Mouse (Mus musculus) kidney, adult 11 months (tissue): ENCODE measurements around the gene Tmem30a.

Experiments
- DNase-seq: peaks from one replicate; pipeline ENCODE4 v3.0.0; 2022

The Tmem30a gene

DNA sequence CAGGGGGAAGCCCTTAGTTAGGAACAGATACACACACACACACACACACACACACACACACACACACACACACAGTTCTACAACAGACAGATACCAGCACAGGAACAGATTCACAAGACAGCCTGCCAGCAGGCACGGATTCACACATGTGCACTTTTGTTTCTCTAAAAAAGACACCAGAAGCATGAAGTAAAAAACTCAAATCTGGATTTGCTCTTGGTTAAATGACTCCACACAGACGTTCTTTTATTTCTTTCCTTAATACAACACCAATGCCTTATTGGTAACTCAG lies 7.6 kb downstream of the Tmem30a start:
- DNase-seq = no peak

DNA sequence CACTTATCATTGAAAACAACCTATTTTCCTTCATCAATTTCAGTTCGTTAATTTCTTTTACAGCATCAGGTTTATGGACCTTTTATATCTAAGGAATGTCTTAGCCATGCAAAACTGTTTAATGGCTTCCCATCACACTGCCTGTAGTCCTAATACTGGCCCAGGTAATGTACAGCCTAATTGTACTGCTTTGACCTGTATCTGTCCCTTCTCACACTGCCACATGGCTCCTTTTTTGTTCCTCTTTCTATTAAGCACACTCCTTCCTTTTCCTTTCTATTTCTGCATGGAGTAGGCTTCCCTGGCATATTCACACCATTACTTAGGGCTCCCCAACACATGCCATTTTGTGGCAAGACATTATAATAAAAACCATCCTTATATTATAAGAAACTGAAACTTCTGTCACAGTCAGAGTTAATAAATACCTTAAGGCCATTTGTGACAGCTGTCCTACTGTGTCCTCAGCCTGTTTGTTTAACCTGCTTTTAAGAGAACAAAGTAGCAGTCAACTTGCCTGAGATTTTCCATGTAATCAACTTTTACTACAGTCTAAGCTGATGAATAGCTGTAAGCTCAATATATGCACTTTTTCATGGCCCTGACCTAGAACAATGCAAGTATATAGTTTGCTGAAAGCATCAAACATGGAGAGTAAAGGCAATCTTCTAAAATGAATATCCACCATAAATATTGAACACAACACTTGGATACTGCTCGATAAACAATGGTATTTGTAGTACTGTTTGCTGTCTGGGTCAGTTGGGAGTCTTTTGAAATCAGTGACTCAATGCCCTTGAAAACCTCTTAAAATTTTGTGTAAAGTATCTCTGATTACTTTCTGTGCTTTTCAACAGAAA lies 8.1 kb downstream of the Tmem30a start:
- DNase-seq = no peak

DNA sequence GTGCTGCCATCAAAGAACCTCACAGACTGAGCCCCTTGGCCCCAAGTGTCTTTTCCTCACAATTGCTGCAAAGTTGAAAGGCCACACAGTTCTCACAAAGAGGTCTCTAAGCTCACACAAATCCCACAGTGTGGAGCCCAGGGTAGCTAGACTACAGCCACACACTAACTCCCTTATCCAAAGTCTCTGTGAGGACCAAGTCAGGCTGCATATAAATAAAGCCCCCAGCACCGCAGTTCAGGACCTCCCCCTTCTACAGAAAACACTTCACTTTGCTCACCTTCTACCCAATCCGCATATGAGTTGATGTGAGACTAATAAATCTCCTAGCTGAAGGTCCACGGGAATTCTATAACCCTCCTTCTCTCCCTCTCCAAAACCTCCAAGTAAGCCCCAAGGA lies 8.9 kb downstream of the Tmem30a start:
- no peak for DNase-seq

DNA sequence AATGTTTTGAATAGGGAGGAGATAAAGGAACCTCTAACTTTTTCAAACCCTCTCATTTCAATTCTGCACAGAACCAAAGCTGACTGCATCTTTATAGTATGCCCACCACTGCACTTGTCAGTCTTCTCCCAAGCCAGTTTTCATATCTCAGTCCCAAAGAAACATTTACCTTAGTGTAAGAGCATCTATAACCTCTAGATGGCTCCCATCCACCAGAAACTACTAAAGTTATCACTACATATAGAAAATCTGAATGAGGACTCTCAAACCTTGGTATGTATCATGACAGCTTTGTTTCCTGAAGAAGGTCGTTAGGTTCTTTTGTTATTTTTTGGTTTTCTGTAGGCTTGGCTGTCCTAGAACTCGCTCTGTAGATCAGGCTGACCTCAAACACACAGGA lies 14.0 kb downstream of the Tmem30a start:
- DNase-seq = no peak

DNA sequence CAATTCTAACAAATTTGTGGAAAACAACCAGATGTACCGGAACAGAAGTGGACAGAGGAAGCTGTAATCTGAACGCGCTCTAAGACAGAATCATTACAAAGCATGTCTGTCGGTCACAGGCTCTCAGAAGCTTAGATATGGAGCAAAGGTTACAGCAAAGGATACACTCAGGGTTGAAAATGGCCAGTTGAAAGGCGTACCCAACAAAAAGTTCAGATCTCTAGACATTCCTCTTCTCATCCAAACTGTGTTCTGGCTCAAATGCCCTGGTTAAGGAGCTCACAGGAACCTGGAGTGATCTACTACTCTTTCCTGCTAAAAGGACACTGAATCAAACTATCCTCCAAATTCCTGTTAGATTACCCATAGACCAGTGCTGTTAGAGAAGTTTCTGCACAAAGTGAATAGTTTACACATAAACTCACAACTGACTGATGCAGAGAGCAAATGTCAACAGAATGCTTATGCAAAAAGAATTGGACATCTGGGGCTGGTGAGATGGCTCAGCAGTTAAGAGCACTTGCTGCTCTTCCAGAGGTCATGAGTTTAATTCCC lies 26.2 kb downstream of the Tmem30a start:
- peak; percentile 29 for DNase-seq

DNA sequence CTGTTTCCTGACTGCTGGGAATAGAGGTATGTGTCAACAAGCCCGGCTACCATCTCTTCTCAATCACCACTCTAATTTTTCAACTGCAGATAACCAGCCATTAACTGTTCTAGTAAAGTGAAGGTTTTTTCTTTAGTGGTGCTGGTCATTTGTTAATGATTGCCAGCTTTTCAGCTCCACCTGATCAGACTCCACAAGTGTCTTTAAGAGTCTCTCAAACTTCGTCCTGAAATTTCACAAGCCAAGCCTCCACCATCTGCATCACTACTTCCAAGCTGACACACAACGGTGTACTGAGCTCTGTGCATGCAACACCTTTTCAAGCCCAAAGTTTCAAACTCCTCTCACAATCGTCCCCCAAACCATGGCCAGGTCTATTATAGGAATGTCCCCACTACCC lies 28.0 kb downstream of the Tmem30a start:
- peak; percentile 14 for DNase-seq

DNA sequence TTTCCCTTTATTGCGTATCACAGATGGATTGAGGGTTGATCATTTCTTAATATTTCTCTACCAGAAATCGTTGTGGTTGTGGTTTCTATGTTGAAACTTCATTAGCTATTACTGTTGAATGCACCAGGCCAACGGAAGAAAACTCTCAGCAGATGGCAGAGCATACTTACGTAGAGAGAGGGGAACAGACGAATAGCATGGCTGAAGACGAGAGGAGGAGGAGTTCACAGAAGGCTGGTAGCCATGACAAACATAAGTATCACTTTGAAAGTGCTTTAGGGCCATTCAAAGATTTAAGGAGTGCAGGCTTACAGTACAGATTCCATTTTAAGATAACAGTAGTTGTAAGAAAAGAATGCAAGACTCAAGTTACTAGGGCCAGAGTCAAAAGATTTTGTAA lies 30.8 kb downstream of the Tmem30a start:
- no peak for DNase-seq

DNA sequence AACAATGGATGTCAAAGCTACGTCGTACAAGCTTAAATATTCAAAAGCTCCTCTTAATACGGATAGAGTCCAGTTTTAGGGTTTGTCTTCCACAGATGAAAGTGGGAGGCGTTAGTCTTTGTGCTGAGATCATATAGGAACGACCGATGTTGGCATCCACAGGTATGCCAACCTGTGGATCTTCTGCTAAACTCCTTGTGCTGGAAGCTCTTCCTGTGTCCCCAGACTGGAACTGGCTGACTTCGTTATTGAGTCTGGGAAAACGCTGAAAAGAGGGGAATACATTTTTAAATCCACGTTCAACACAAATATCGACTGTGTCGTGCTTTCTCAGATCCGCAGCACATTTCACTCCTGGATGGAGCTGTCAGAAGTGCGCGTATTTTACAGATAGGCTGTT lies 33.2 kb downstream of the Tmem30a start:
- no peak for DNase-seq

DNA sequence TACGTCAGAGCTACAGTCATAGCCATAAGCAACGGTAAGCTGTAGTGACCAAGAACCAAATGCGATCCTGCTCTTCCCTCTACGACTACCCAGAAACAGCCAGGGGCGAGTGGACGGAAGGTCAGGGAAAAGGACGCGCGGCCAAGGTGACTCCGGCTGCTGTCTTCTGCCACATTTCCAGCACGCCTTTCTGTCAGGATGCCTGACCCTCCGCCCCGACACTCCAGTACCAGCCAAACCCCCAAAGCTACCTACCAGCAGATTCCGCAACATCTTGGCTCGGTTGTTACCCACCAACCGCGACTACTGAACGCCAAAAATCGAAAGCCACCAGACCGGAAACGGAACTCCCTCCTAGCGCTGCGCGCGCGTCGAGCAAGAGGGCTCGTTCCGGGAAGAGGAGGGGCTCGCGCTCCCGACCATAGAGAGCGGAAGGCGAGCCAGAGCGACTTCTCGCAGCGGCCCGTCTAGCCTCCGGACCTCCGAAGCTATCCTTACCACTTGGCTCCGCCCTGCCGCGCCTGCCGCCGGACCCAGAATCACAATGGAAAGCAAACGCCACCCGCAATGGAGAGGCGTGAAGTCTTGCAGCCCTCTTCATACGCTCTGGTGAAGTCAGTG lies 33.8 kb downstream of the Tmem30a start, which contains the start of gene Cox7a2:
Cox7a2 (minus strand) TSS at position 494 of the 621 bp plus-strand sequence.
- peak; percentile 97 for DNase-seq

DNA sequence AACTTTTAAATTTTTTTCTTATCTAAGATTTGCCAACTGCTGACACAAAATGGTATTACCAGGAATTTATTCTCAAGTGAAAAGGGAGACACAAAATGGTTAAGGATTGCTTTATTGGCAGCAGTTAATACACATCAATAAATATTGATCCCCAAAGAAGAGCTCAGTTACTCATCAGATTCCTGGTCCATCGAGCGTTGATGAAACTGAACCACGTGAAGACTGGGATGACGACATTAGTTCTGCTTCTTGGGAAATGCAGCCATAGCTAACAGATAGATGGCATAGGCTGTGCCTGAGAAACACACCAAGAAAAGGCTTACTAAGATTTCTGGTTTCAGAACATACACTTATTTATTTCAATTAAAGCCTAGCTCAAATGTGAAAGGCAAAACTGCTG lies 38.0 kb downstream of the Tmem30a start:
- no peak for DNase-seq

DNA sequence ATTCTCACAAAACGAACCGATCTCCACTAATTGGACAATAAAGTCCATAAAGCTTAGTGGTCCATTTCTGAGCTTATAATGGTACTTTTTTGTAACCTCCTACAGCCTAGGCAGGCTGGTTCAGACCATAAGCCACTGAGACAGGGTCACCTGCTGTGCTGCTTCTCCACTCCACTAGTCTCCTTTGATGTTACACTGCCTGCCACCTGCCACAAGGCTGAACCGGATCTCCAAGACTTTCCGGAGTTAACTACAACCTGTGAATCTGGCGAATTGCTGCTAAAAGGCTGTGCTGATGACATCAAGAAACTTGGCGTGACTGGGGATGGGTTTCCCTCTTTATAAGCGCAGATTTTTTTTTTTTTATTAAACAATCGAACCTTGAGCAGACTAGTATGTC lies 41.5 kb downstream of the Tmem30a start:
- DNase-seq = no peak

DNA sequence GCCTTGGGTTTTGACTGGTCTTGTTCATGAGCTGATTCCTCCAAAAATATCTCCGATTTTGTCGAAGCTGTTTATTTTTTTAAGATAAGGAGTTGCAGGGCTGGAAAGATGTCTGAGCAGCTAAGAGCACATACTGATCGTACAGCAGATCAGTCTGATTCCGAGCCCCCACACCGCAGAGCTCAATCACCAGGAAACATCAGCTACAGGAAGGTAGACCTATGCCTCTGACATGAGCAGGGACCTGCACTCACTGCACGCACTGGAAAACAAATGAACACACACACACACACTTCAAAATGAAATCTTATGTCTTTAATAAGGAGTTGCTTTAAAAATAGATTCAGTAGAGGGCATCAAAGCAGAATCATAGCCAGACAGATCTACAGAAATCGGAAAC lies 42.6 kb downstream of the Tmem30a start:
- DNase-seq = no peak

DNA sequence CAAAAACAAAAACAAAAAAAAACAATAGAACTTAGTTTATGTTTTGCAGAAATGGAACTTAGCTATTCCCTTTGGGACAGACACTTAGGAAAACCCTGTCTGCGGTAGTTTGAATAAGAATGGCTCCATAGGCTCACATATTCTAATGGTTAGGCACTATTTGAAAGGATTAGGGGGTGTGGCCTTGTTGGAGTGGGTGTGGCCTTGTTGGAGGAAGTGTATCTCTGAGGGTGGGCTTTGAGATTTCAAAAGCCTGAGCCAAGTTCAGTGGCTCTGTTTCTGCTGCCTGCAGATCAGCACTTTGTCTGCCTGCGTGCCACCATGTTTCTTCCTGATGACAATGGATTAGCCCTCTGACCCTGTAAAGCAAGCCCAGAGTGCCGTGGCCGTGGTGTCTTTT lies 48.3 kb downstream of the Tmem30a start:
- no peak for DNase-seq

DNA sequence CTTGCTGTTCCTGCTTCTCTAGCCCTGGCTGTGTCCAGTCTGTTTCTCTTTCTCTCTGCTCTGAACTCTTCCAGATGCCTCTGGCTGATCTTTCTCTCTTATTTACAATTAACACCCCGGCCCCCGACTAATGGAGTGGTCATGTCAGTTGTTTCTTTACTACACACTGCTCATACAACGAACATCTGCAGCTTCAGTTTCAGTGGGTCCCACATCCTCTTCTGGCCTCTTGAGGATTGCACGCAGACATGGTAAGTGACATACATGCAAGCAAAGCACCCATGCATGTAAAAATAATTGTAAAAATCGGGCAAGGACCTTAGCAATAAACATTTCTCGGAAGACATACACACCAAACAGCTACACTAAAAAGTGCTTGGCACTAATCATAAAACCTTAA lies 57.7 kb downstream of the Tmem30a start:
- DNase-seq = no peak

DNA sequence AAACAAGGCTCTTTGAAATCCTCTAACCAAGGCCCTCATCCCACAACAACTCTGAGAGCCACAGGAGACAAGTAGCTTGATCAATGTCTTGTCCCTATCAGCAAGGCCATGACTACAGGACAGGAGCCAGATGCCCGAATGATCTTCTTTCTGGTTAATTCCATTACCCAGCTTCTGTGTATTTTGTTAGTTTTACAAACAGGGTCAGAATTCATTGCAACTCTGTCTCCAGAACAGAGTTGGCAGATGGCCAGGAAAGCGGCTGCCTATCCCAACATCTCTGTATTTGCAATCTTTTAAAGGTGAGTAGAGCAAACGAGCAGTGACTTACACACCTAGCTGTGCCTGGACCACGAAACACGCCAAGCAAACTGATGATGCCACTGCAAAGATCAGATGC lies 63.0 kb downstream of the Tmem30a start:
- DNase-seq = no peak

DNA sequence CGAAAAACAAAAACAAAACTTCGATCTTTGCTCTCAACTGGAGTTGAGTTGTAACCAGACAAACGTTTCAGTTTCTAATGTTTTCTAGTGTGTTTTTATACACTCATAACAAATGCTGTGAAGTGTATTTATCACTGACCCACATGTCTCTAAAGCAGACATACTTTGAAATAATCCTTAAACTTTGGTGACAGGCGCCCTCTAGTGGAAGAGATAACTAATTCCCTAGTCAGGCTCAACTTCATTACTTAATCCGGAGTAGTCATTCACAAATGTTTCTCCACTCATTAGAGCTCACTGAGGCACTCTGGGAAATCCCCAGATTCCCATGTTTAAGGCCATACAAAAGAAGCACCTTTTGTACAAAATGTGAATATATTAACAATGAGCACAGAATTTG lies 70.2 kb downstream of the Tmem30a start:
- no peak for DNase-seq

DNA sequence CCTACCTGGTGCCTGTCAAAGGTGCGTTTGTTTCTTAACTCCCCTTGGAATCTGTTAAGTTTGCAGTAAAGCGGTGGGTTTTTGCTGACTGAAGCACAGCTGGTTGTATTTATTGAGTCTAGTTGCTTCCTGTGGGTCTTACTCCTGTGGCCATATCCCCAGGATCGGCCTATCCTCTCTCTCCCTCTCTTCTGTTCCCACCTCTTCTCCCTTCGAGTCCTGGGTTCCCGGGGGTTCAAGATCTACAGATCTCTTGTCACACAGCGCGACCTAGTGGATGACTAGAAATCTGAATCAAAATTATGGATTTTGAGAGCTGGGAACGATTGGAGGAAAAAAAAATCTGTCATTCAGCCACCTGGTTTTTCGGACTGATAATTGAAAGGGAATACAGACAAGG lies 72.3 kb downstream of the Tmem30a start:
- DNase-seq = no peak

DNA sequence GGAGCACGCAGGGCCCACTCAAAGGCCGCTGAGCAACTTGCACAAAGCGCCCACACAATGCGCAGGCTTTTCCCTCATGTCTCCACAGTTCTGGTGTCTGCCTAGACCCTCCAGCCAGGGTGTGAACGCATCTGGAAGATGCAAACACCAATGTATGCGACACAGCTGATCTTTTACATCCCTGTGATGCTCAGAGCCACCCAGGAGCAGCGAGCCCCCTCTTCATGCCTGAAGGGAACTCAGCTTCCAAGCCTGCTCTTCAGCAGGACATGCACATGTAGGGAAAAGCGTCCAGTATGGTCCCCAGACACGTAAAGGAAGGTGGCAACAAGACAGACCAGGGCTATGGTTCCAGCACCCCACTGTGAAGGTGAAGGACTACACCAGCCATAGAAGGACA lies 73.2 kb downstream of the Tmem30a start:
- no peak for DNase-seq

DNA sequence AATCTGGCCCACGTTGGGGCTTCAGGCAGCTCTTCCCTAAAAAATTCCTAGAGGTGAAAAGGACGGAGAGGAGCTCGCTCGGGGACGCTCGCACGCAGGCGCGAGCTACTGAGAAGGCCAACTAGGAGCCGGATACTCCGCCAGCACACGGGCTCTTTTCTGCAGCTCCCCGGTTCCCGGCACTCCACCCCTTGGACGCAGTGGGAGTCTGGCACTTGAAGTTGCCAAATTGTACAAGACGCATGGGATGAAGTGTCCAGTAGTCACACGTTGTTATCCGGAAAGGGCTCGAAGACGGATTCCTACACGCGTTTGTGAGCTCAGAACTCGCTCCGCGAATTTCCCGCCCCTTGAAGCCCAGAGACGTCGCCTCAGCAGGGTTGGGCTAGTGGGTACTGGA lies 73.9 kb downstream of the Tmem30a start:
- DNase-seq = no peak
